Mouse (Mus musculus): ENCODE data around the gene Sfxn3. TPM values are rescaled to one million over a fixed set of nuclear protein-coding genes. Genes with fewer than 3 reads are reported as not detected.
A peak's percentile ranks its signal among the peaks of the same experiment; 100 is the strongest.

Gene Sfxn3
- total and polyA plus RNA-seq, 3 experiments, result 5.0 to 10.6 TPM; not detected in 1

DNA sequence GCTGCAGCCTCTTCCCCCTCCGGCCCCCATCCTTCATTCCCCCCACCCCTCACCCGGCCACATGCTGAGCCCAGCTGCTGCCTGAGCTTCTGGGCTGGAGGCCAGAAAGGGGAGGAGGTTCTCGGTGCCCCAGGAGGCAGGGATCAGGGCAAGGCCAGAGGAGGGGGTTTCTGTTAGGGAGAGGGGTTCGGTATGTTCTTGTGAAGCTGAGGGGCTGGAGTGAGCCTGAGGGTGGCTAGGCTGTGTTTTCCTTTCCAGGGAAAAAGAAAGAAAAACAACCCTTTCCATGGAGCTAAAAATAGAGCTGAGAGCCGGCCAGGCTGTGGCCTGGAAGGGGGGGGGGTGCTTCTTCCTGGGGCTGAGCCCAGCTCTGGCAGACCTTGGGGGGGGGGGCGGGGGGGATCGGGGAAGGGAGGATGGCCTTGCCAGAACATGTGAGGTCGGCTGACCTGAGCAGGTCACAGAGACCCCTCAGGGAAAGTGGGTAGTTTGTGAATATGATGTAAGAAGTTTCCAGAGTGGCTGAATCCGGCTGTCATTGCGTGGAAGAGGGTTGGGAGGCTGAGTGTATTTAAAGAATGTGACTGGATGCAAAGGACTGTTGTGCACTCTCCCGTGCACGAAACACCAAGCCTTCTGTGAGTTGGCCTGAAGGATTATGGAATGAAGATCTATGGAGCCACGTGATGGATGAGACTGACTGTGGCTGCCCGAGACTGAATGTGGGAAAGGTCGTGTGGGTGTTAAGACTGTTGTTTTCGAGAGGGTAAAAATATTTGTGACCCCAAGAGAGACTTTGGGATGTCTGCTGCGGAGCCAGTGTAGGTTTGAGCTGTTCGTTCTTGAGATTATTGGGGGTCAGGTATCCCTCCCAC is 30.7 kb upstream of the Sfxn3 start (continued):
- TF ChIP-seq ETS1 (IDR thresholded peaks at IDR 0.05; ENCODE audit: low read depth, low read length), result peak; percentile 85
- no peak for TF ChIP-seq RAD21 (IDR thresholded peaks at IDR 0.05; ENCODE audit: low read depth, low read length)
- TF ChIP-seq TAL1 (IDR thresholded peaks at IDR 0.05; ENCODE audit: low read length), result no peak
- no peak for TF ChIP-seq GATA1 (IDR thresholded peaks at IDR 0.05; ENCODE audit: low read depth, low read length)
- TF ChIP-seq NRF1 (IDR thresholded peaks at IDR 0.05; ENCODE audit: insufficient read depth, low read depth, low read length, poor library complexity, severe bottlenecking), result no peak
- no peak for TF ChIP-seq ZC3H11A (IDR thresholded peaks at IDR 0.05; ENCODE audit: low read depth, low read length)
- peak; percentile 81; the same call in 1 of the 2 replicates for TF ChIP-seq MXI1 (IDR thresholded peaks at IDR 0.05; ENCODE audit: low read depth, low read length)
- no peak for TF ChIP-seq NELFE (IDR thresholded peaks at IDR 0.05; ENCODE audit: low read depth, low read length)
- no peak for TF ChIP-seq MYB (IDR thresholded peaks at IDR 0.05; ENCODE audit: low read depth, low read length)
- 0 out of 4 replicates have a peak, but pooled peaks of 1 of the 2 experiments have one; percentile 27 for TF ChIP-seq EP300 (IDR thresholded peaks at IDR 0.05; ENCODE audit: low read depth in 1 of 2, low read length in 2 of 2)
- TF ChIP-seq ZMIZ1 (IDR thresholded peaks at IDR 0.05; ENCODE audit: low read depth, low read length), result 0 out of 2 replicates have a peak, but pooled peaks have one; percentile 17

DNA sequence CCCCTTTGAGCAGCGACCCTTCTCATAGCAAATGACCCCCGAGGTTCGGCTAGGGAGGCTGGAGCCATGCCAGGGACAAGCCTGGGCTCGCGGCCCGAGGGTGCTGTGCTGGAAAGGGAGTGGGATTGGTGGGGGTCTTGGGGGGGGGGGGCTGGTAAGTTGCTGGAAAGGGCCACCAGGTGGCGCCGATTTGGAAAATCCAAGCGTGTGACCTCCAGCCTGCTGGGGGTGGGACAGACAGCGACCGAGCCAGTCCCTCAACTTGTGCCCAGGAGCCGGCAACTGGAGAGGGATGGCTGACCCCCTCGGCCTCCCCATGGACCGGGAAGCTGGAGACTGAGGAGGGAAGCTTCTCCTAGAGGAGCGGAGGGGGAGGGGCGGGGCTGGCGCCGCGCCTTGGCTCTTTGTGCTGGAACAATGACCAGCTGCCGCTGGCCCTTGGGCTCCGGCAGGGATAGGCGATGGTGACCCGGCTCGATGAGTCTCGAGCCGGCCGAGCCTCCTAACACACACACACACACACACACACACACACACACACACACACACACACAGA is 30.0 kb upstream of the Sfxn3 start:
- Histone ChIP-seq H3K4me1 (ENCODE audit: control insufficient read depth in 1 of 2, insufficient read depth in 2 of 2, low read length in 2 of 2) (peaks cover 6 to 12% of the 10 kb centered on the region in 2 experiments), H3K9ac (ENCODE audit: control insufficient read depth, low read depth, low read length, poor library complexity, severe bottlenecking) (peak overlapping the region; percentile 57)
- DNase-seq (ENCODE audit: low read depth, low spot score), result peak; percentile 78

More for the DNA sequence above, 30.0 kb upstream of the Sfxn3 start:
- TF ChIP-seq TCF12 (IDR thresholded peaks at IDR 0.05; ENCODE audit: low read depth, low read length) (no peak), CTCF (IDR thresholded peaks at IDR 0.05 in 2 of 3, conservative IDR thresholded peaks at IDR 0.05 in 1 of 3; ENCODE audit: control insufficient read depth in 1 of 3, insufficient read depth in 1 of 3, low read depth in 2 of 3, low read length in 3 of 3, poor library complexity in 1 of 3, severe bottlenecking in 1 of 3) (peak in 2 of 3 experiments; percentile 52 to 81; a peak in 5 of 6 replicates), SIN3A (IDR thresholded peaks at IDR 0.05; ENCODE audit: low read length) (0 out of 2 replicates have a peak, but pooled peaks have one; percentile 9), SMC3 (IDR thresholded peaks at IDR 0.05; ENCODE audit: low read depth, low read length) (peak; percentile 38), ZC3H11A (IDR thresholded peaks at IDR 0.05; ENCODE audit: low read depth, low read length) (peak; percentile 11; the same call in 1 of the 2 replicates), MAZ (IDR thresholded peaks at IDR 0.05; ENCODE audit: low read depth, low read length) (peak; percentile 83; the same call in 1 of the 2 replicates), RCOR1 (IDR thresholded peaks at IDR 0.05; ENCODE audit: low read depth, low read length) (no peak), HCFC1 (IDR thresholded peaks at IDR 0.05; ENCODE audit: low read depth, low read length) (0 out of 2 replicates have a peak, but pooled peaks have one; percentile 16), ETS1 (IDR thresholded peaks at IDR 0.05; ENCODE audit: low read depth, low read length) (peak; percentile 20; the same call in 1 of the 2 replicates)
- Histone ChIP-seq H3K79me2 (ENCODE audit: control insufficient read depth, insufficient read depth, low read length, poor library complexity) (no peaks in the 10 kb centered on the region; the same call in 1 of the 2 replicates), H3K27me3 (ENCODE audit: control insufficient read depth in 1 of 2, insufficient read depth in 2 of 2, low read length in 2 of 2) (no peaks in the 10 kb centered on the region), H3K36me3 (ENCODE audit: control insufficient read depth in 1 of 2, insufficient read depth in 2 of 2, low read length in 2 of 2) (peaks cover 0 to 7% of the 10 kb centered on the region in 2 experiments; a peak in 2 of 4 replicates), H3K27ac (ENCODE audit: control insufficient read depth, low read depth, low read length) (peak overlapping the region; percentile 58), H3K4me3 (ENCODE audit: control insufficient read depth in 1 of 2, insufficient read depth in 1 of 2, low read depth in 2 of 2, low read length in 2 of 2) (peak overlapping the region; percentile 54 to 93), H3K9me3 (replicated peaks; ENCODE audit: insufficient read depth, low read length) (no peaks in the 10 kb centered on the region)

Measured in MEL (cell line).